Mouse (Mus musculus): ENCODE data around the gene 1700025G04Rik. TPM values are rescaled to one million over a fixed set of nuclear protein-coding genes. Genes with fewer than 3 reads are reported as not detected.

Gene 1700025G04Rik
- polyA plus RNA-seq, 1 experiment from 2014 or later = 27.7 TPM

DNA sequence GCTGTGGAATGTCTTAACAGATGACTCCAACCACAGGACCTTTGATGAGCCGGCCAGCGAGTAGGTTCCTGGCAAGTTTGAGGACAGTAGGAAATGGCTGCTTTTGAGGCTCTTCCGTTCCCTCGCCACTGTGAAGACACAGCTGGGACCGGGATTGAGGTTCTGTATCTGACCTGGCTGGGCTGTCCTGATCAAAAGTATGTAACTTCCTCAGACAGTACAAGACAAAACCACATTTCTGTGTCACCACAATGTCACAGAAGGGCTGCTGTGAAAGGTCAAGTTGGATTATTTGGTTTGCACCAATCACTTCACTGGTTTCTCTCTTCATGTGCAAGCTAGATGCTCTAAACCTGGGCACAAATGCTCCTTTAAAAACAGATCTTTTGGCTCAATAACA, 195.9 kb downstream of the 1700025G04Rik start:
- Histone ChIP-seq H3K27ac (no peak overlapping the region), H3K4me3 (no peak overlapping the region), H3K9me3 (no peaks in the 10 kb centered on the region), H3K27me3 (ENCODE audit: insufficient read depth, poor library complexity, severe bottlenecking) (no peaks in the 10 kb centered on the region), H3K36me3 (peaks cover 21% of the 10 kb centered on the region), H3K4me1 (replicated peaks) (peaks cover 10% of the 10 kb centered on the region; the same call in 1 of the 2 replicates)
- no peak for DNase-seq (ENCODE audit: low spot score)
- WGBS = 89% methylated on average over 5 of the region's 5 CpGs

DNA sequence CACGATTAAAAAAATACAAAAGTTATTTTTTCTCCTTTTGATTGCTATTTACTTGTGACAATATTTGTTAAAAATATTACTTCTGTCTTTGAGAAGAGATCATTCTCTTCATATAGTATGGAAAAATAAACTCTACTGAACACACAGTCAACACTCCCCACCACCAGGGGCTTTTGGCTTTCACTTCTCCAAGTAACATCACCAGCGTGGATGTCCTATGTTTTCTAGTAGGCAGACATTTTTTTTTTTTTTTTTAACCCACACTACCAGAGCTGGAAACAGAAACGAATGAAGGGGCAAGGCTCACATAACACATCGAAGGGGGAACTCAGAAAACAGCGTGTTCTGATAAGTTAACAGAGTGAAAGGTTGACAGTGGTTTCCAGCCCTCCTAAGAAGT, 197.9 kb downstream of the 1700025G04Rik start:
- H3K9me3 ChIP-seq = no peaks in the 10 kb centered on the region
- H3K36me3 ChIP-seq = peaks cover 21% of the 10 kb centered on the region
- no peak for DNase-seq (ENCODE audit: low spot score)
- no peak overlapping the region for H3K27ac ChIP-seq
- whole genome bisulfite sequencing = 90% methylated on average over 5 of the region's 5 CpGs
- peaks cover 4% of the 10 kb centered on the region; the same call in 1 of the 2 replicates for H3K4me1 ChIP-seq (replicated peaks)
- no peaks in the 10 kb centered on the region for H3K27me3 ChIP-seq (ENCODE audit: insufficient read depth, poor library complexity, severe bottlenecking)
- no peak overlapping the region for H3K4me3 ChIP-seq

DNA sequence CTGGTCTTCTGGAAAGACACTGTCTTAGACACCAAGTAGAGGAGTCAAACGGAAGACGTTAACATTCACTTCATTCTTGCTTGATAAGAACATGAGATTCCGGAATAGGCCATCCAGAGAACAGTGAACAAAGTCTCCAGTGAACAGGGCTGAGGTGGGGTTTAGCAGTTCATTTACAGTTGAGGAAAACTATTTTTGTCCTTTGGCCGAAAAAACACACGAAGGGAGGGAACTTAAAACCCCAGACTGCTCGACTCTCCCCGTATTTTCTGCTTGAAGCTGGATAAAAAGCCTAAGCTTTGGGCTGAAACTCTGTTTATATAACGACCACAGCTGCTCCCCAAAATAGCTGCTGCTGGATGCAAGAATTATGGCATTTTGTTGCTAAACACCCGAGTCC, 198.7 kb downstream of the 1700025G04Rik start:
- Histone ChIP-seq H3K27me3 (ENCODE audit: insufficient read depth, poor library complexity, severe bottlenecking) (no peaks in the 10 kb centered on the region), H3K4me3 (no peak overlapping the region), H3K4me1 (replicated peaks) (no peaks in the 10 kb centered on the region; the same call in 1 of the 2 replicates), H3K9me3 (no peaks in the 10 kb centered on the region), H3K27ac (no peak overlapping the region), H3K36me3 (peaks cover 21% of the 10 kb centered on the region)
- DNase-seq (ENCODE audit: low spot score) = no peak
- WGBS = 91% methylated on average over 9 of the region's 9 CpGs

DNA sequence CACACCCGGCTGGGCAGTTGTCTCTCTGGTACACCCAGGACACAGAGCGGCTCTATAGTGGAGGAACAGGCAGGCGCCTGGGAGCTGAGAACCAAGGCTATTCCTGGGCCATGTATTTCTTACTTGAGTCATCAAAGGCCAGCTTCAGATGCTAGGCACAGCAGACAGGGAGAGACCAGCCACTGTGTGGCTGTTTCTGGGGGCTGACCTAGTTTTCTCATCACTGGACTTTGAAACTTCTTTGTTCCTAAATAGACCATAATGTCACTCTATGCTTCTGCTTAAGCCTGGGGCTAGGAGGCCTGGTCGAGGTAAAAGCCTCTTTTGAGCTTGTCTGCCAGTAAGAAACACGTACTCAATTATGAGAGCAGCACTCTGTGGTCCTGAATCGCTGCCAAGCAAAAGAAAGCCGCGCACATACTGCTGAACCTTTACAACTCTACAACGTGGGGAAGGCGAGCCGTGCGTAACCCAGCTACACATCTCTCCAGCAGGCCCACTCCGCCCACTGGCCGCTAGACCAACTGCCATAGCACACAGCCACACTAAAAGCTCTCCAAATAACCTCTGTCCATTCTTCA, 199.8 kb downstream of the 1700025G04Rik start:
- peaks cover 21% of the 10 kb centered on the region for H3K36me3 ChIP-seq
- no peak overlapping the region for H3K27ac ChIP-seq
- H3K4me1 ChIP-seq (replicated peaks) = peaks cover 4% of the 10 kb centered on the region; the same call in 1 of the 2 replicates
- no peak for DNase-seq (ENCODE audit: low spot score)
- H3K27me3 ChIP-seq (ENCODE audit: insufficient read depth, poor library complexity, severe bottlenecking) = no peaks in the 10 kb centered on the region
- no peak overlapping the region for H3K4me3 ChIP-seq
- no peaks in the 10 kb centered on the region for H3K9me3 ChIP-seq
- 77% methylated on average over 14 of the region's 14 CpGs for WGBS

GRCm38 (mm10) chr1:151887631-151888030, 202.3 kb downstream of the 1700025G04Rik start:
- no peak overlapping the region for H3K4me3 ChIP-seq
- no peaks in the 10 kb centered on the region for H3K9me3 ChIP-seq
- H3K27ac ChIP-seq = no peak overlapping the region
- no peaks in the 10 kb centered on the region for H3K27me3 ChIP-seq (ENCODE audit: insufficient read depth, poor library complexity, severe bottlenecking)
- H3K36me3 ChIP-seq = peaks cover 14% of the 10 kb centered on the region
- DNase-seq (ENCODE audit: low spot score) = no peak
- peaks cover 4% of the 10 kb centered on the region; the same call in 1 of the 2 replicates for H3K4me1 ChIP-seq (replicated peaks)
- 81% methylated on average over 5 of the region's 5 CpGs for WGBS

- no peaks in the 10 kb centered on the region for H3K27me3 ChIP-seq (ENCODE audit: insufficient read depth, poor library complexity, severe bottlenecking)
- H3K4me1 ChIP-seq (replicated peaks) = peaks cover 5% of the 10 kb centered on the region
- no peak for DNase-seq (ENCODE audit: low spot score)
- no peaks in the 10 kb centered on the region for H3K9me3 ChIP-seq
- 93% methylated on average over 10 of the region's 10 CpGs for WGBS
- H3K36me3 ChIP-seq = peaks cover 9% of the 10 kb centered on the region
- H3K4me3 ChIP-seq = no peak overlapping the region
- H3K27ac ChIP-seq = no peak overlapping the region
These were observed 202.8 kb downstream of the 1700025G04Rik start for GRCm38 (mm10) chr1:151887126-151887525.

- Histone ChIP-seq H3K4me3 (no peak overlapping the region), H3K4me1 (replicated peaks) (peaks cover 14% of the 10 kb centered on the region), H3K27ac (no peak overlapping the region), H3K9me3 (no peaks in the 10 kb centered on the region), H3K27me3 (ENCODE audit: insufficient read depth, poor library complexity, severe bottlenecking) (no peaks in the 10 kb centered on the region), H3K36me3 (0 out of 2 replicates have a peak, but pooled peaks cover 3% of the 10 kb centered on the region)
- DNase-seq (ENCODE audit: low spot score) = no peak
- 86% methylated on average over 2 of the region's 2 CpGs for WGBS
These were observed 203.8 kb downstream of the 1700025G04Rik start for GRCm38 (mm10) chr1:151886171-151886570.

- Histone ChIP-seq H3K36me3 (no peaks in the 10 kb centered on the region), H3K4me1 (replicated peaks) (peaks cover 44% of the 10 kb centered on the region), H3K27ac (peak overlapping the region; percentile 79), H3K27me3 (ENCODE audit: insufficient read depth, poor library complexity, severe bottlenecking) (no peaks in the 10 kb centered on the region), H3K9me3 (no peaks in the 10 kb centered on the region), H3K4me3 (no peak overlapping the region)
- no peak for DNase-seq (ENCODE audit: low spot score)
- WGBS = 55% methylated on average over 1 of the region's 1 CpGs
These were observed 208.7 kb downstream of the 1700025G04Rik start for GRCm38 (mm10) chr1:151881253-151881652.

DNA sequence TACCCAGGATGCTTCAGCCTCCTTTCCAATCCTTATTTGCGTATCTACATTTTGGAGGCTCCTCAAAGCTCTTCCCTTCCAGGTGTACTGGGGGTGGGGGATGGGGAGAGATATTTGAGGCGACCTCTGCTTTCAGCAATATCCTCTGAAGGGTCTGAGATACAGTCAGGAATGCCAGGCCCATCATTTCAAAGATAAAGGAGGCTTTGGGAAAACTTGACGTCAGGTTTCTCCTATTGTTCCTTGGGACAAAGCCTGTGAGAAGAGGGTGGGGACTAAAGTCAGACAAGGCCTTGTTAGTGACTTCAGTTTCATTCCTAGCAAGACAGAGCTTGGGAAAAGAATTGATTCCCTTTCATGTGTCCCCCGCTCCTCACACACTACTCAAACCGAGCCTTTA, 209.2 kb downstream of the 1700025G04Rik start:
- peak overlapping the region; percentile 79 for H3K27ac ChIP-seq
- H3K4me3 ChIP-seq = no peak overlapping the region
- DNase-seq (ENCODE audit: low spot score) = no peak
- no peaks in the 10 kb centered on the region for H3K27me3 ChIP-seq (ENCODE audit: insufficient read depth, poor library complexity, severe bottlenecking)
- WGBS = 44% methylated on average over 5 of the region's 5 CpGs
- H3K36me3 ChIP-seq = no peaks in the 10 kb centered on the region
- H3K4me1 ChIP-seq (replicated peaks) = peaks cover 44% of the 10 kb centered on the region
- H3K9me3 ChIP-seq = no peaks in the 10 kb centered on the region

DNA sequence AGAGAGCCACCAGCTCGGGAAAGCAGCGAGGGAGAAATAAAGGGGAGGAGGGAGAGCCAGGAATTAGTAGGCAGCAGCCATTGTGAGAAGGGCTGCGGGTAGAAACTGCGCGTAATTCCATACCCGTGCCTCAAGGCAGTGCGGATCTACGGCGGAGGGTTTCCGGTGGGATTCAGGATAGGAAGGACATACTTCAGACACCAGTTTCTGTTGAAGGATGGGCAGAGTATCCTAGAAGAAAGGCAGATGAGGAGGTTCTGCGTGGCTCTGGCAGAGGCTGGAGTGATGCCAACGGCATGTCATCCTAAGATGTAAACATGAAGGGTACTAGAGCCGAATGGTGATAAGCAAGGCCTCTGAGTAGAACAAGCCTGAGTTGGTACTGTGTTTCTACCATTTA, 210.0 kb downstream of the 1700025G04Rik start:
- H3K4me3 ChIP-seq = no peak overlapping the region
- no peak overlapping the region for H3K27ac ChIP-seq
- DNase-seq (ENCODE audit: low spot score) = no peak
- H3K9me3 ChIP-seq = no peaks in the 10 kb centered on the region
- no peaks in the 10 kb centered on the region for H3K36me3 ChIP-seq
- 86% methylated on average over 13 of the region's 13 CpGs for WGBS
- peaks cover 39% of the 10 kb centered on the region for H3K4me1 ChIP-seq (replicated peaks)
- no peaks in the 10 kb centered on the region for H3K27me3 ChIP-seq (ENCODE audit: insufficient read depth, poor library complexity, severe bottlenecking)

- Histone ChIP-seq H3K27ac (peak overlapping the region; percentile 67), H3K36me3 (no peaks in the 10 kb centered on the region), H3K4me1 (replicated peaks) (peaks cover 39% of the 10 kb centered on the region), H3K9me3 (no peaks in the 10 kb centered on the region), H3K27me3 (ENCODE audit: insufficient read depth, poor library complexity, severe bottlenecking) (no peaks in the 10 kb centered on the region), H3K4me3 (no peak overlapping the region)
- 80% methylated on average over 11 of the region's 11 CpGs for WGBS
- no peak for DNase-seq (ENCODE audit: low spot score)
These were observed 210.5 kb downstream of the 1700025G04Rik start for GRCm38 (mm10) chr1:151879308-151879850.

DNA sequence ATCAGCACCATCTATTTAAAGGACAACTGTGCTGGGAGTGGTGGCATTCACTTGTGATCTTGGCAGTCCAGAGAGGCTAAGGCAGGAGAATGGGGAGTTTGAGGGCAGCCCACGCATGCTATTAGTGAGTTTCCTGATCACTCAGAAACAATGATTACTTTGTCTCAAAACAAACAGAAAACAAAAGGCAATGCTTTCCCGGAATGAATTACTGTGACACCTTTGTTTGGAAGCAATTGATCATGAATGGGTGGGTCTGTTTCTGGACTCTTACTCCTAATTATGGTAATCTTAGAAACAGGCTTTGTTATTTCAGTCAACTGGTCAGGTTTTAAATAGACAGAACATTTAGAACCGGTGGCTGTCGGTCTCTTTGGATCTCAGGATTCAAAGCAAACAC, 211.5 kb downstream of the 1700025G04Rik start:
- Histone ChIP-seq H3K27ac (peak overlapping the region; percentile 67), H3K9me3 (no peaks in the 10 kb centered on the region), H3K27me3 (ENCODE audit: insufficient read depth, poor library complexity, severe bottlenecking) (no peaks in the 10 kb centered on the region), H3K36me3 (no peaks in the 10 kb centered on the region), H3K4me1 (replicated peaks) (peaks cover 39% of the 10 kb centered on the region), H3K4me3 (no peak overlapping the region)
- 36% methylated on average over 4 of the region's 4 CpGs for WGBS
- no peak for DNase-seq (ENCODE audit: low spot score)

GRCm38 (mm10) chr1:151872971-151873370, 217.0 kb downstream of the 1700025G04Rik start:
- no peak for DNase-seq (ENCODE audit: low spot score)
- 86% methylated on average over 5 of the region's 5 CpGs for WGBS
- no peaks in the 10 kb centered on the region for H3K9me3 ChIP-seq
- H3K27ac ChIP-seq = no peak overlapping the region
- H3K36me3 ChIP-seq = no peaks in the 10 kb centered on the region
- H3K4me3 ChIP-seq = no peak overlapping the region
- H3K27me3 ChIP-seq (ENCODE audit: insufficient read depth, poor library complexity, severe bottlenecking) = no peaks in the 10 kb centered on the region
- H3K4me1 ChIP-seq (replicated peaks) = peaks cover 1% of the 10 kb centered on the region

All from hindbrain, embryonic 10.5 days (tissue).